Mouse (Mus musculus): ENCODE results near the gene Fancc.

GRCm38 (mm10) chr13:63280344-63280743 lies 216.7 kb downstream of the Fancc start:
- TF ChIP-seq POLR2A (IDR thresholded peaks at IDR 0.05; ENCODE audit: control insufficient read depth, extremely low read depth, insufficient read depth, low read length, poor library complexity) = no peak
- TF ChIP-seq CTCF (IDR thresholded peaks at IDR 0.05; ENCODE audit: borderline replicate concordance, control insufficient read depth, extremely low read depth, insufficient read depth, low read length, poor library complexity) = no peak
